Mouse (Mus musculus): ENCODE data around the gene Aspdh. TPM values are rescaled to one million over a fixed set of nuclear protein-coding genes. Genes with fewer than 3 reads are reported as not detected.

Gene Aspdh
- polyA plus RNA-seq, 1 experiment: not detected

GRCm38 (mm10) chr7:44436267-44436666 is 28.9 kb upstream of the Aspdh start:
- TF ChIP-seq MYOG (IDR thresholded peaks at IDR 0.05; ENCODE audit: control insufficient read depth in 1 of 3, insufficient read depth in 1 of 3, insufficient read length in 2 of 3, low read depth in 2 of 3): no peak
- peaks cover 48% of the 10 kb centered on the region for H3K27me3 ChIP-seq (ENCODE audit: control insufficient read depth, insufficient read depth, insufficient read length)

DNA sequence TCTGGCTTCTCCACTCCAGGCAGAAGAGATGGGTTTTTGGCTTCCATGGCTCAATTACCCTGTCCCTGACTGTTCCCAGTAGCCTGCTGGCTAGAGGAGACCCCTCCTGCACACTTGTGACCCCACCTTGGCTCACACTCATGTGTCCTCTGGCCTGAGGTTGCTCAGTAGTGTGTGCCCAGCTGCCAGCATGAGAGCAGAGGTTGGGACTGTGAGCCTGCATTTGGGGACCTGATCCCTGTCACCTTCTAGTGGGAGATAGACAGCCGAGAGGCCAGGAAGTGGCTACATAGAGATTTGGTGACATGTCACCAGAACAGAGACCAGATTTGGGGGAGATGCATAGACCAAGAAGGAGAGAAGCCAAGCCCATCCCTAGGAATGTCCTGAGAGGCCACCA is 28.0 kb upstream of the Aspdh start:
- Histone ChIP-seq H3K4me2 (ENCODE audit: low read depth) (no peak overlapping the region), H3ac (ENCODE audit: control insufficient read depth, insufficient read length) (no peak overlapping the region), H3K27me3 (ENCODE audit: control insufficient read depth, insufficient read depth, insufficient read length) (peaks cover 49% of the 10 kb centered on the region), H3K79me2 (ENCODE audit: control insufficient read depth, insufficient read depth) (no peaks in the 10 kb centered on the region), H3K4me3 (no peak overlapping the region), H3K36me3 (ENCODE audit: control insufficient read depth, insufficient read depth) (no peaks in the 10 kb centered on the region)
- TF ChIP-seq MYOG (IDR thresholded peaks at IDR 0.05; ENCODE audit: control insufficient read depth in 1 of 3, insufficient read depth in 1 of 3, insufficient read length in 2 of 3, low read depth in 2 of 3) (no peak), POLR2AphosphoS2 (IDR thresholded peaks at IDR 0.05; ENCODE audit: insufficient read length, low read depth) (no peak), E2F4 (IDR thresholded peaks at IDR 0.05; ENCODE audit: insufficient read depth) (no peak), MAX (IDR thresholded peaks at IDR 0.05; ENCODE audit: low read depth) (no peak), REST (IDR thresholded peaks at IDR 0.05; ENCODE audit: insufficient read depth, insufficient read length) (no peak), USF1 (IDR thresholded peaks at IDR 0.05; ENCODE audit: low read depth) (no peak), POLR2A (IDR thresholded peaks at IDR 0.05; ENCODE audit: insufficient read length, low read depth) (no peak), TCF3 (IDR thresholded peaks at IDR 0.05; ENCODE audit: insufficient read length, low read depth) (no peak)

More at GRCm38 (mm10) chr7:44436267-44436666, 28.9 kb upstream of the Aspdh start:
- Histone ChIP-seq H3K4me2 (ENCODE audit: low read depth) (no peak overlapping the region), H3ac (ENCODE audit: control insufficient read depth, insufficient read length) (no peak overlapping the region), H3K36me3 (ENCODE audit: control insufficient read depth, insufficient read depth) (no peaks in the 10 kb centered on the region), H3K79me2 (ENCODE audit: control insufficient read depth, insufficient read depth) (no peaks in the 10 kb centered on the region), H3K4me3 (no peak overlapping the region)

- H3K4me3 ChIP-seq: no peak overlapping the region
- TF ChIP-seq MYOG (IDR thresholded peaks at IDR 0.05; ENCODE audit: control insufficient read depth in 1 of 3, insufficient read depth in 1 of 3, insufficient read length in 2 of 3, low read depth in 2 of 3) (no peak), MYOD1 (IDR thresholded peaks at IDR 0.05; ENCODE audit: control insufficient read depth in 1 of 3, insufficient read length in 2 of 3, low read depth in 2 of 3) (no peak), POLR2AphosphoS2 (IDR thresholded peaks at IDR 0.05; ENCODE audit: insufficient read length, low read depth) (no peak), MAX (IDR thresholded peaks at IDR 0.05; ENCODE audit: low read depth) (no peak), SRF (IDR thresholded peaks at IDR 0.05; ENCODE audit: control insufficient read depth, insufficient read length, low read depth) (no peak)
- no peaks in the 10 kb centered on the region for H3K79me2 ChIP-seq (ENCODE audit: control insufficient read depth, insufficient read depth)
- H3K4me2 ChIP-seq (ENCODE audit: low read depth): no peak overlapping the region
- no peaks in the 10 kb centered on the region for H3K36me3 ChIP-seq (ENCODE audit: control insufficient read depth, insufficient read depth)
- H3K27me3 ChIP-seq (ENCODE audit: control insufficient read depth, insufficient read depth, insufficient read length): peaks cover 56% of the 10 kb centered on the region
- no peak overlapping the region for H3ac ChIP-seq (ENCODE audit: control insufficient read depth, insufficient read length)
These were observed 27.3 kb upstream of the Aspdh start for GRCm38 (mm10) chr7:44437933-44438332.

DNA sequence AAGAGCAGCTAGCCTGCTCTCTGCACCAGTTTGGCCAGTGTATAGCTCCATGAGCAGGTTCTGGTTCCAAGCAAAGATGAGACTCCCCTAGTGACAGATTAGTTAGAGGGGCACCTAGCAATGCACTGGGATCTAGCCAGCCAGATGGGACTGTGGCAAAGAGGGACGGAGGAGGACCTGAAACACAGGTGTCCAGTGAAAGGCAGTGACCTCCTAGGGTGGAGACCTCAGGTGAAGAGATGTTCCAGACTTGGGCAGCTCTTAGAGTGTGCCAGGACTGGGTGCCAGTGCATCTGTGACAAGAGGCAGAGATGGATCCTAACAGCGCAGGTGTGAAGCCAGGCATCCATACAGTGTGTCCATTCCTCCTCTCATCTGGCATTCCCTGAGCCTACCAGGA is 25.5 kb upstream of the Aspdh start:
- Histone ChIP-seq H3K4me3 (no peak overlapping the region), H3ac (ENCODE audit: control insufficient read depth, insufficient read length) (no peak overlapping the region), H3K4me2 (ENCODE audit: low read depth) (no peak overlapping the region), H3K36me3 (ENCODE audit: control insufficient read depth, insufficient read depth) (no peaks in the 10 kb centered on the region), H3K27me3 (ENCODE audit: control insufficient read depth, insufficient read depth, insufficient read length) (peaks cover 72% of the 10 kb centered on the region), H3K79me2 (ENCODE audit: control insufficient read depth, insufficient read depth) (no peaks in the 10 kb centered on the region)
- no peak for TF ChIP-seq E2F4 (IDR thresholded peaks at IDR 0.05; ENCODE audit: insufficient read depth)
- no peak for TF ChIP-seq TCF3 (IDR thresholded peaks at IDR 0.05; ENCODE audit: insufficient read length, low read depth)
- TF ChIP-seq MYOG (IDR thresholded peaks at IDR 0.05; ENCODE audit: control insufficient read depth in 1 of 3, insufficient read depth in 1 of 3, insufficient read length in 2 of 3, low read depth in 2 of 3): no peak
- no peak for TF ChIP-seq MAX (IDR thresholded peaks at IDR 0.05; ENCODE audit: low read depth)
- TF ChIP-seq POLR2AphosphoS2 (IDR thresholded peaks at IDR 0.05; ENCODE audit: insufficient read length, low read depth): no peak
- no peak for TF ChIP-seq POLR2A (IDR thresholded peaks at IDR 0.05; ENCODE audit: insufficient read length, low read depth)
- no peak for TF ChIP-seq SRF (IDR thresholded peaks at IDR 0.05; ENCODE audit: control insufficient read depth, insufficient read length, low read depth)
- no peak for TF ChIP-seq MYOD1 (IDR thresholded peaks at IDR 0.05; ENCODE audit: control insufficient read depth in 1 of 3, insufficient read length in 2 of 3, low read depth in 2 of 3)
- no peak for TF ChIP-seq TCF12 (IDR thresholded peaks at IDR 0.05; ENCODE audit: insufficient read depth, poor library complexity, severe bottlenecking)
- no peak for TF ChIP-seq REST (IDR thresholded peaks at IDR 0.05; ENCODE audit: insufficient read depth, insufficient read length)
- TF ChIP-seq USF1 (IDR thresholded peaks at IDR 0.05; ENCODE audit: low read depth): no peak

DNA sequence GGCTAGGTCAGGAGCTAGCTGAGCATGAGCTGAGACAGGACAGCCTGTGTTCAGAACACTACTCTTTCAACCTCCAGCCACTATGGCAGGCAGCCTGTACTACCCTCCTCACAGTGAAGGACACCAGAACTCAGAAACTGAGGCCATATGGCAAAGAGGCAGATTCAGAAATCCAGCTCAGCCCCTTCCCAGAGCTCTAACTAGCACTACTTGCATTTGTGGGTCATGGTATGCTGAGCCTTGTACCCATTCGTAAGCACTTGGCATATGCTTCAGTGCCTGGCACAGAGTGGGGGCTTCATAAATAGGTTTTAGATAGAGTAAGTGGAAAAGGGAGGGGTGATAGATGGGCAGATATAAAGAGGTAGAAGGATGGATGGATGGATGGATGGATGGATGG is 24.7 kb upstream of the Aspdh start:
- TF ChIP-seq MYOD1 (IDR thresholded peaks at IDR 0.05; ENCODE audit: control insufficient read depth in 1 of 3, insufficient read length in 2 of 3, low read depth in 2 of 3): no peak
- TF ChIP-seq TCF3 (IDR thresholded peaks at IDR 0.05; ENCODE audit: insufficient read length, low read depth): no peak
- TF ChIP-seq SRF (IDR thresholded peaks at IDR 0.05; ENCODE audit: control insufficient read depth, insufficient read length, low read depth): no peak
- no peak for TF ChIP-seq CEBPB (IDR thresholded peaks at IDR 0.05; ENCODE audit: insufficient read depth, poor library complexity, severe bottlenecking)
- no peak for TF ChIP-seq TCF12 (IDR thresholded peaks at IDR 0.05; ENCODE audit: insufficient read depth, poor library complexity, severe bottlenecking)
- TF ChIP-seq MYOG (IDR thresholded peaks at IDR 0.05; ENCODE audit: control insufficient read depth in 1 of 3, insufficient read depth in 1 of 3, insufficient read length in 2 of 3, low read depth in 2 of 3): no peak
- TF ChIP-seq POLR2A (IDR thresholded peaks at IDR 0.05; ENCODE audit: insufficient read length, low read depth): no peak
- TF ChIP-seq MAX (IDR thresholded peaks at IDR 0.05; ENCODE audit: low read depth): no peak
- TF ChIP-seq POLR2AphosphoS2 (IDR thresholded peaks at IDR 0.05; ENCODE audit: insufficient read length, low read depth): no peak
- Histone ChIP-seq H3ac (ENCODE audit: control insufficient read depth, insufficient read length) (no peak overlapping the region), H3K4me2 (ENCODE audit: low read depth) (no peak overlapping the region), H3K4me3 (no peak overlapping the region), H3K27me3 (ENCODE audit: control insufficient read depth, insufficient read depth, insufficient read length) (peaks cover 72% of the 10 kb centered on the region), H3K36me3 (ENCODE audit: control insufficient read depth, insufficient read depth) (no peaks in the 10 kb centered on the region), H3K79me2 (ENCODE audit: control insufficient read depth, insufficient read depth) (no peaks in the 10 kb centered on the region)

All from myocyte (in vitro differentiated cells).